Mouse (Mus musculus) urinary bladder, postnatal 4 days (tissue): ENCODE data around the gene Gm8926.
"Not testable (repeated sequence)": the region's sequence is repeated elsewhere in the genome, so short reads cannot be mapped to it uniquely, and the experiment has no call there.

Experiments
- DNase-seq, 2 experiments: peaks; one replicate each; pipeline ENCODE4 v3.0.0; 2021 to 2022; ENCODE audit warnings: low spot score in 2 of 2

The Gm8926 gene

DNA sequence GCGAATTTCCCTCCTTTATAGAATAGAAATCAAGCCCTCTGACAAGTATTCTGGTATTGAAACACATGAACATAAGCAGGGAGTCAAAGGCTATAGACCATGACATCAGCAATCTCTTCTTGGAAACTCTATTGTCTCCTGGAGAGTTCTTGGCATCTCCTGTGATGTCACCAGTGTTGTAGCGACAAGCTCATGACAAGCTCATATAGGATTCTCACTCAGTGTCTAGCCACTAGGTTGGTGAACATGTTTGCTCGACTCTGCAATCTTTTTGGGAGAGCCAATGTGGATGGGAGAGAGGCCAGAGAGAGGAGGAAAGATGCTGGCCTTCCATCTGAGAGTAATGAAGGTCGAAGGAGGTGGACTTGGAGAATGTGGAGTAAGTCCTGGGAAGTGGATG, at the start of gene Gm8926:
Gene Gm8926, plus strand, starts transcription at position 301 of the 400 bp plus-strand sequence.
- not testable (repeated sequence) for DNase-seq
